Comparison of ENCODE assay signal across 19 mouse cellular contexts in genomic region chr2:47334406-47335113, GRCm38 (mm10).
A peak's percentile ranks its signal among the peaks of the same experiment; 100 is the strongest.
DNase-seq lines count a peak whose midpoint lies in the region; ATAC-seq and TF ChIP-seq lines count a peak whose summit lies in the region.
"Had no signal": no experiment of that assay in that cellular context is flagged by ENCODE, and none has a peak within 500 bp of the region (broad histone marks: within the 10 kb centered on the region; RNA-seq: fewer than 3 reads in every experiment).

No protein-coding gene starts in this region.

- H3K9ac ChIP-seq in midbrain, embryonic 12.5 days (replicated peaks): no peak overlapping the region
- no peak overlapping the region for H3K9ac ChIP-seq in midbrain, embryonic 16.5 days (ENCODE audit: low read depth, low read length)
- no peak overlapping the region for H3K9ac ChIP-seq in hindbrain, postnatal 0 days (replicated peaks; ENCODE audit: low read length)
- H3K9ac ChIP-seq: embryonic facial prominence, embryonic 15.5 days; limb, embryonic 13.5 days had no signal

- H3K36me3 ChIP-seq in midbrain, embryonic 12.5 days: no peaks in the 10 kb centered on the region
- H3K36me3 ChIP-seq in midbrain, embryonic 16.5 days (ENCODE audit: control insufficient read depth, insufficient read depth, low read length): no peaks in the 10 kb centered on the region
- H3K36me3 ChIP-seq in hindbrain, postnatal 0 days (ENCODE audit: insufficient read depth, low read length): no peaks in the 10 kb centered on the region
- H3K36me3 ChIP-seq: embryonic facial prominence, embryonic 15.5 days; limb, embryonic 13.5 days had no signal

- no peaks in the 10 kb centered on the region for H3K27me3 ChIP-seq in midbrain, embryonic 12.5 days
- no peaks in the 10 kb centered on the region; the same call in 1 of the 2 replicates for H3K27me3 ChIP-seq in midbrain, embryonic 16.5 days (ENCODE audit: control insufficient read depth, insufficient read depth, low read depth, low read length)
- H3K27me3 ChIP-seq in hindbrain, postnatal 0 days (ENCODE audit: insufficient read depth, low read length): no peaks in the 10 kb centered on the region
- H3K27me3 ChIP-seq: embryonic facial prominence, embryonic 15.5 days; limb, embryonic 13.5 days had no signal

- TF ChIP-seq CTCF in hindbrain, postnatal 0 days (IDR thresholded peaks at IDR 0.05; ENCODE audit: low read depth): no peak

- 58% methylated on average over 8 of the region's 8 CpGs for WGBS in midbrain, embryonic 12.5 days
- WGBS in midbrain, embryonic 16.5 days: 32% methylated on average over 8 of the region's 8 CpGs
- WGBS in hindbrain, postnatal 0 days: 36% methylated on average over 8 of the region's 8 CpGs

- H3K9me3 ChIP-seq in midbrain, embryonic 12.5 days: no peaks in the 10 kb centered on the region
- no peaks in the 10 kb centered on the region for H3K9me3 ChIP-seq in midbrain, embryonic 16.5 days (replicated peaks; ENCODE audit: control insufficient read depth, low read length, poor library complexity, severe bottlenecking)
- H3K9me3 ChIP-seq in hindbrain, postnatal 0 days (ENCODE audit: low read length): no peaks in the 10 kb centered on the region
- H3K9me3 ChIP-seq: embryonic facial prominence, embryonic 15.5 days; limb, embryonic 13.5 days had no signal

- DNase-seq in embryo, embryonic 10.5 days (ENCODE audit: low spot score): peak; percentile 6
- no peak for DNase-seq in embryo, embryonic 10 days (ENCODE audit: low spot score)
- peak; percentile 8 for DNase-seq in embryo, embryonic 11.5 days (ENCODE audit: low read depth, low spot score)
- peak; percentile 2 for DNase-seq in hindbrain, postnatal 0 days (ENCODE audit: low spot score)
- DNase-seq in heart, postnatal 4 days: no peak
- DNase-seq in urinary bladder, postnatal 14 days (ENCODE audit: low spot score): no peak
- DNase-seq: adrenal gland, postnatal 36 days; cerebellum, postnatal 25 days; gastrocnemius, postnatal 14 days; kidney, adult 11 months; lung, postnatal 36 days; right cerebral cortex, postnatal 25 days; thymus, postnatal 4 days had no signal

- H3K4me2 ChIP-seq in midbrain, embryonic 12.5 days (replicated peaks): no peak overlapping the region
- H3K4me2 ChIP-seq in midbrain, embryonic 16.5 days (ENCODE audit: low read length): no peak overlapping the region
- H3K4me2 ChIP-seq in hindbrain, postnatal 0 days (ENCODE audit: low read depth, low read length): no peak overlapping the region
- H3K4me2 ChIP-seq: embryonic facial prominence, embryonic 15.5 days; heart, embryonic 11.5 days; limb, embryonic 13.5 days had no signal

- ATAC-seq in midbrain, embryonic 12.5 days (ENCODE audit: low FRiP score, low read depth): peak; percentile 71; the same call in 1 of the 2 replicates
- ATAC-seq in midbrain, embryonic 16.5 days: no peak
- ATAC-seq in hindbrain, postnatal 0 days: no peak
- ATAC-seq: activated CD4-positive, CD25-positive, alpha-beta regulatory T cell, adult 4 months had no signal

- no peak overlapping the region for H3K27ac ChIP-seq in midbrain, embryonic 12.5 days (replicated peaks)
- no peak overlapping the region for H3K27ac ChIP-seq in midbrain, embryonic 16.5 days (ENCODE audit: low read length)
- no peak overlapping the region for H3K27ac ChIP-seq in hindbrain, postnatal 0 days
- H3K27ac ChIP-seq: embryonic facial prominence, embryonic 15.5 days; limb, embryonic 13.5 days had no signal

- H3K4me1 ChIP-seq in midbrain, embryonic 12.5 days: no peaks in the 10 kb centered on the region
- H3K4me1 ChIP-seq in midbrain, embryonic 16.5 days (ENCODE audit: control insufficient read depth, insufficient read depth, low read length): no peaks in the 10 kb centered on the region; the same call in 1 of the 2 replicates
- H3K4me1 ChIP-seq in hindbrain, postnatal 0 days (ENCODE audit: insufficient read depth, low read length): no peaks in the 10 kb centered on the region
- H3K4me1 ChIP-seq: embryonic facial prominence, embryonic 15.5 days; limb, embryonic 13.5 days had no signal

- H3K4me3 ChIP-seq in midbrain, embryonic 12.5 days: no peak overlapping the region
- H3K4me3 ChIP-seq in midbrain, embryonic 16.5 days (ENCODE audit: low read depth, low read length): no peak overlapping the region
- H3K4me3 ChIP-seq in hindbrain, postnatal 0 days (ENCODE audit: low read length): no peak overlapping the region
- H3K4me3 ChIP-seq: embryonic facial prominence, embryonic 15.5 days; limb, embryonic 13.5 days had no signal

Comparison
In these comparisons a context has a peak if more than half of its experiments do, and no peak if none do; other contexts are left out.
1. DNase-seq: peak in embryo, embryonic 10.5 days (single experiment), embryo, embryonic 11.5 days (single experiment) and hindbrain, postnatal 0 days (single experiment); none in embryo, embryonic 10 days (single experiment), heart, postnatal 4 days (single experiment) and urinary bladder, postnatal 14 days (single experiment).